Mouse (Mus musculus) ES-E14 (cell line): ENCODE measurements around the gene Ift27.

Experiments used
- CHD2 ChIP-seq: IDR thresholded peaks from 2 replicates; pipeline ENCODE4 v1.6.1; 2014; ENCODE audit warnings: mild to moderate bottlenecking, low read depth, low read length, inconsistent platforms
- HCFC1 ChIP-seq: IDR thresholded peaks from 2 replicates; pipeline ENCODE4 v1.6.1; 2012; ENCODE audit warnings: low read length, inconsistent platforms, borderline replicate concordance; ENCODE audit not compliant: insufficient read depth
- MAFK ChIP-seq: IDR thresholded peaks from 2 replicates; pipeline ENCODE4 v1.6.1; 2014; ENCODE audit warnings: mild to moderate bottlenecking, low read depth, low read length, inconsistent platforms; ENCODE audit not compliant: insufficient read depth
- ZC3H11A ChIP-seq: IDR thresholded peaks from 2 replicates; pipeline ENCODE4 v1.6.1; 2012; ENCODE audit warnings: low read depth, mild to moderate bottlenecking, inconsistent platforms, low read length, borderline replicate concordance
- ZNF384 ChIP-seq: IDR thresholded peaks from 2 replicates; pipeline ENCODE4 v1.6.1; 2012; ENCODE audit warnings: low read depth, low read length, inconsistent platforms

- TF ChIP-seq MAFK (no peak), CHD2 (no peak), ZC3H11A (no peak), HCFC1 (no peak), ZNF384 (no peak)
Observed at GRCm38 (mm10) chr15:78179775-78180174, 5.9 kb upstream of the Ift27 start.
